Mouse (Mus musculus) brain, embryonic 14.5 days (tissue): ENCODE measurements around the gene Slc44a5.

ENCODE experiments used
- CTCF ChIP-seq: fragments of 200-500 bp; IDR thresholded peaks from 2 replicates; pipeline ENCODE4 v1.5.1; 2012; ENCODE audit warnings: inconsistent platforms, mild to moderate bottlenecking, moderate library complexity, borderline replicate concordance; ENCODE audit not compliant: insufficient read depth, insufficient read length; ENCODE audit errors: extremely low read depth
- POLR2A ChIP-seq: fragments of 200-500 bp; IDR thresholded peaks from 2 replicates; pipeline ENCODE4 v1.6.1; 2012; ENCODE audit warnings: mild to moderate bottlenecking, inconsistent platforms, borderline replicate concordance; ENCODE audit not compliant: poor library complexity, insufficient read depth, insufficient read length, severe bottlenecking; ENCODE audit errors: extremely low read depth

DNA sequence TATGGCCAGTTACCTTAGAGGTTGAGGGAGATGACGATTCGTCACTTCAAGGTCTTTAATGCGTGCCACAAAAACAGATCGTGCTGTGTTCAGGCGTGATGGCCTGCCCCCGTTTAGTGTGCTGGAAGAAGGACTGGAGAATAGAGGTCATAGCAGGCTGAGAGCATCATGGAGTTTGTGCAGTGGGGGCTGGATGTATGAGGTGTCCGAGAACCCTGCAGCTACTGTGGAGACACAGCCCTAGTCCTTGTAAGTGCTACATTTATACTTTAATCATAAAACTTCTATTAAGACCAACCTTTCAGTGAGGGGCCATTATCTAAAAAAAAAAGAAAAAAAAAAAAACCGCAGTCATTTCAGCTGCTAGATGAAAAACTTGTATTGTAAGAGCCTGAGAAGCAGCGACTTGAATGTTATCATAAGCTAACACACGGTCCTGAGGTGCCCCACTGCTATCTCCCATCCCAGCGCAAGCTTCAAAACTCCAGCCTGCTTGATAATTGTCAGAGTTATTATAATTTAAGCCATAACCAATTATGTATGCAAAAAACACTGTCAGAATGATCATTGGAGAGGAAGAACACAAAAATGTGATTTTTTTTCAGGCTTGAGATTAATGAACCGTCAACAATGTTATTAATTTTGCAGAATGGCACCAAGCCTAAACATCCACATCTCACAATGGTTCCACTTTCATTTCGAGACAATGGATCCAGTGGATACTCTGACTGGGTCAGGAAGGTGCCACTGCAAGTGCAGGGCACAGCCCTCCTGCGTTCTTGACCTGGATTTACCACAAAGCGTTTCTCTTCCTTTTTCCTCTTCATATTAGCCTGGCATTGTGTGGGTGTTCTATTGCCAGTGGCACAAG, 118.5 kb downstream of the Slc44a5 start:
- TF ChIP-seq CTCF (no peak), POLR2A (no peak)
